Comparison of ENCODE assay signal across 28 mouse cellular contexts in the genomic region with DNA sequence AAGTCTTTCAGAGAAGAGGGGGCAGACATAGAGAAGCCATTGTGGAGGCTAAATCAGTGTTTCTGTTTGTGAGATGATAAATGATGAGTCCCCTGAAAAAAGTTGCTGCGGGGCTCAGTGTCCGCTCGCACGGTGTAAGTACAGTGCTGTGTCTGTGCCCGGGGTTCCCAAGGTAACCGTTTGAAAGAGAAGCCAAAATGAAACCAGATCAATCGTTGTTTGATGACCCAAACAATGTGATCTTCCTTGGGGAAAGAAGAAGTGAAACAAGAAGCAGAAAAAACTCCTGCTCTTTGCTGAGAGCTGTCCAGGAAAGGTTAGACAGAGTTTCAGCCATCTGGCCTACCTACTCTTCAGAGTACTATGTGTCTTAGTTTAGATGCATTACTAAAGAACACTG. TPM values are rescaled to one million over a fixed set of nuclear protein-coding genes. Genes with fewer than 3 reads are reported as not detected.
DNase-seq lines count a peak whose midpoint lies in the region; ATAC-seq and TF ChIP-seq lines count a peak whose summit lies in the region.
"Had no signal": no experiment of that assay in that cellular context is flagged by ENCODE, and none has a peak within 500 bp of the region (broad histone marks: within the 10 kb centered on the region; RNA-seq: fewer than 3 reads in every experiment).

No protein-coding gene starts in this region.

- H3K9ac ChIP-seq in liver, postnatal 0 days (replicated peaks): no peak overlapping the region
- H3K9ac ChIP-seq in liver, embryonic 12.5 days: no peak overlapping the region
- H3K9ac ChIP-seq in CH12.LX (ENCODE audit: insufficient read depth, low read depth): peak overlapping the region; percentile 65
- H3K9ac ChIP-seq: forebrain, embryonic 13.5 days; heart, embryonic 12.5 days; limb, embryonic 12.5 days; midbrain, embryonic 13.5 days; neural tube, embryonic 12.5 days had no signal

- no peak for ATAC-seq in liver, postnatal 0 days
- ATAC-seq in liver, embryonic 12.5 days: no peak
- ATAC-seq in common myeloid progenitor, adult 5-6 weeks (replicated peaks; ENCODE audit: low read depth, poor library complexity, severe bottlenecking): peak; percentile 84
- ATAC-seq: forebrain, embryonic 13.5 days; intestine, postnatal 0 days; midbrain, embryonic 13.5 days had no signal

- peaks cover 13% of the 10 kb centered on the region for H3K79me2 ChIP-seq in CH12.LX (replicated peaks; ENCODE audit: control insufficient read depth, extremely low read depth, insufficient read depth, poor library complexity, severe bottlenecking)

- H3K9me3 ChIP-seq in liver, postnatal 0 days (ENCODE audit: low read length): no peaks in the 10 kb centered on the region
- H3K9me3 ChIP-seq in liver, embryonic 12.5 days (replicated peaks): no peaks in the 10 kb centered on the region
- H3K9me3 ChIP-seq in CH12.LX (replicated peaks; ENCODE audit: low read length): no peaks in the 10 kb centered on the region
- H3K9me3 ChIP-seq: forebrain, embryonic 13.5 days; heart, embryonic 12.5 days; limb, embryonic 12.5 days; megakaryocyte, embryonic 14.5 days; midbrain, embryonic 13.5 days; neural tube, embryonic 12.5 days had no signal

- no peak; the same call in 1 of the 2 replicates for TF ChIP-seq RAD21 in CH12.LX (IDR thresholded peaks at IDR 0.05; ENCODE audit: low read depth, low read length)

- no peak for DNase-seq in liver, postnatal 0 days
- DNase-seq in CH12.LX (ENCODE audit: extremely low read depth): peak; percentile 84
- DNase-seq in splenic B cell, adult 2 months (ENCODE audit: low read depth, low spot score): peak; percentile 82
- no peak for DNase-seq in cerebellum, postnatal 36 days
- no peak for DNase-seq in heart, postnatal 14 days
- DNase-seq: adrenal gland, postnatal 14 days; cerebellum, adult 9-10 months; gastrocnemius, adult 2 months; heart, postnatal 10 days; kidney, postnatal 25 days; lung, adult 2 months; lung, postnatal 14 days; right cerebral cortex, postnatal 4 days had no signal

- TF ChIP-seq POLR2A in CH12.LX (IDR thresholded peaks at IDR 0.05; ENCODE audit: low read depth, low read length): peak; percentile 38; the same call in 1 of the 2 replicates

- no peaks in the 10 kb centered on the region for H3K27me3 ChIP-seq in liver, postnatal 0 days (ENCODE audit: insufficient read depth, low read length)
- no peaks in the 10 kb centered on the region for H3K27me3 ChIP-seq in liver, embryonic 12.5 days (replicated peaks)
- H3K27me3 ChIP-seq in CH12.LX (replicated peaks): no peaks in the 10 kb centered on the region
- H3K27me3 ChIP-seq in splenic B cell, adult 2 months (ENCODE audit: control insufficient read depth, insufficient read depth, low read length, poor library complexity, severe bottlenecking): no peaks in the 10 kb centered on the region
- H3K27me3 ChIP-seq: forebrain, embryonic 13.5 days; heart, embryonic 12.5 days; megakaryocyte, embryonic 14.5 days; midbrain, embryonic 13.5 days; neural tube, embryonic 12.5 days had no signal

- intact Hi-C loops in heart, postnatal 14 days (cut with DNase I): no loop called here

- H3K4me2 ChIP-seq in liver, postnatal 0 days (ENCODE audit: low read depth, low read length): no peak overlapping the region; the same call in 1 of the 2 replicates
- H3K4me2 ChIP-seq in liver, embryonic 12.5 days: no peak overlapping the region
- peak overlapping the region; percentile 86 for H3K4me2 ChIP-seq in CH12.LX (ENCODE audit: insufficient read depth, low read depth, poor library complexity, severe bottlenecking)
- H3K4me2 ChIP-seq: forebrain, embryonic 13.5 days; heart, embryonic 12.5 days; limb, embryonic 12.5 days; liver, embryonic 11.5 days; midbrain, embryonic 13.5 days; neural tube, embryonic 12.5 days had no signal

- no peak overlapping the region for H3K4me3 ChIP-seq in liver, postnatal 0 days (ENCODE audit: low read depth, low read length)
- H3K4me3 ChIP-seq in liver, embryonic 12.5 days: no peak overlapping the region
- H3K4me3 ChIP-seq in CH12.LX (replicated peaks in 1 of 3; ENCODE audit: low read depth in 2 of 3, low read length in 2 of 3, poor library complexity in 1 of 3): peak overlapping the region; percentile 26 to 34 (median 31)
- H3K4me3 ChIP-seq: forebrain, embryonic 13.5 days; gastrocnemius, adult 2 months; heart, embryonic 12.5 days; limb, embryonic 12.5 days; megakaryocyte, embryonic 14.5 days; midbrain, embryonic 13.5 days; neural tube, embryonic 12.5 days had no signal

- H3K36me3 ChIP-seq in liver, postnatal 0 days (replicated peaks; ENCODE audit: insufficient read depth, low read length): no peaks in the 10 kb centered on the region
- no peaks in the 10 kb centered on the region for H3K36me3 ChIP-seq in liver, embryonic 12.5 days
- H3K36me3 ChIP-seq in CH12.LX (replicated peaks in 1 of 2; ENCODE audit: control insufficient read depth in 1 of 2, insufficient read depth in 1 of 2, low read length in 1 of 2): no peaks in the 10 kb centered on the region
- H3K36me3 ChIP-seq in splenic B cell, adult 2 months (ENCODE audit: control insufficient read depth, insufficient read depth, low read length, poor library complexity, severe bottlenecking): no peaks in the 10 kb centered on the region
- H3K36me3 ChIP-seq: heart, embryonic 12.5 days; limb, embryonic 12.5 days; midbrain, embryonic 13.5 days; neural tube, embryonic 12.5 days had no signal

- TF ChIP-seq EP300 in liver, postnatal 0 days (IDR thresholded peaks at IDR 0.05; ENCODE audit: low read depth): no peak
- peak; percentile 97 for TF ChIP-seq EP300 in CH12.LX (IDR thresholded peaks at IDR 0.05; ENCODE audit: low read length)

- 61% methylated on average over 7 of the region's 7 CpGs for WGBS in liver, postnatal 0 days (ENCODE audit: insufficient replicate concordance)
- 77% methylated on average over 7 of the region's 7 CpGs for WGBS in liver, embryonic 12.5 days (ENCODE audit: insufficient replicate concordance)

- dilution Hi-C loops in CH12.LX (cut with MboI; ENCODE audit: extremely low pct_ligation_motif_present, extremely low pct_unique_long_range_greater_than_20kb, low sequenced_read_pairs): no loop called here

- in situ Hi-C loops in CH12.LX (cut with MboI; ENCODE audit: low pct_ligation_motif_present, low pct_unique_long_range_greater_than_20kb, low sequenced_read_pairs): no loop called here

- H3K27ac ChIP-seq in liver, postnatal 0 days (ENCODE audit: low read depth): 0 out of 2 replicates have a peak overlapping the region, but pooled peaks have one; percentile 22
- no peak overlapping the region for H3K27ac ChIP-seq in liver, embryonic 12.5 days
- H3K27ac ChIP-seq in CH12.LX (ENCODE audit: insufficient read depth, low read depth): peak overlapping the region; percentile 86
- H3K27ac ChIP-seq: forebrain, embryonic 13.5 days; gastrocnemius, adult 2 months; limb, embryonic 12.5 days; midbrain, embryonic 13.5 days; neural tube, embryonic 12.5 days had no signal

- no peak for TF ChIP-seq CTCF in liver, postnatal 0 days (IDR thresholded peaks at IDR 0.05; ENCODE audit: low read depth)
- no peak for TF ChIP-seq CTCF in CH12.LX (conservative IDR thresholded peaks at IDR 0.05 in 1 of 2, IDR thresholded peaks at IDR 0.05 in 1 of 2; ENCODE audit: low read depth in 2 of 2, low read length in 2 of 2)

- no peaks in the 10 kb centered on the region for H3K4me1 ChIP-seq in liver, postnatal 0 days (ENCODE audit: insufficient read depth)
- peaks cover 4% of the 10 kb centered on the region; the same call in 1 of the 2 replicates for H3K4me1 ChIP-seq in liver, embryonic 12.5 days
- H3K4me1 ChIP-seq in CH12.LX (ENCODE audit: control insufficient read depth in 1 of 2, insufficient read depth in 2 of 2): peaks cover 2 to 19% of the 10 kb centered on the region in 2 experiments; a peak in 2 of 4 replicates
- H3K4me1 ChIP-seq: forebrain, embryonic 13.5 days; heart, embryonic 12.5 days; limb, embryonic 12.5 days; megakaryocyte, embryonic 14.5 days; midbrain, embryonic 13.5 days; neural tube, embryonic 12.5 days had no signal

TF ChIP-seq in CH12.LX, 34 proteins besides CTCF, POLR2A, EP300 and RAD21 (continues in another document):
- TF ChIP-seq TBP (conservative IDR thresholded peaks at IDR 0.05; ENCODE audit: low read depth, low read length) (peak; percentile 70; the same call in 1 of the 2 replicates), JUND (conservative IDR thresholded peaks at IDR 0.05; ENCODE audit: low read depth, low read length) (0 out of 2 replicates have a peak, but pooled peaks have one; percentile 62), USF2 (conservative IDR thresholded peaks at IDR 0.05; ENCODE audit: low read depth, low read length) (no peak), IRF4 (IDR thresholded peaks at IDR 0.05; ENCODE audit: low read depth, low read length) (peak; percentile 97), ZMIZ1 (IDR thresholded peaks at IDR 0.05; ENCODE audit: low read depth, low read length) (peak; percentile 16; the same call in 1 of the 2 replicates), JUN (IDR thresholded peaks at IDR 0.05; ENCODE audit: insufficient read depth, low read depth, low read length) (no peak; the same call in 1 of the 2 replicates), MAFK (IDR thresholded peaks at IDR 0.05; ENCODE audit: insufficient replicate concordance, low read length) (0 out of 2 replicates have a peak, but pooled peaks have one; percentile 40)

RNA-seq across cellular contexts. Expression of a gene that starts 1.5 kb away (rescaled TPM):
- 0.09 and 0.12 TPM in 2 replicates for polyA plus RNA-seq in liver, postnatal 0 days (2015; fragmentation: Nextera tagmentation; extraction: Ambion mirVana)
- 0.20 and 0.25 TPM in 2 replicates for polyA plus RNA-seq in liver, embryonic 12.5 days (2016; fragmentation: Nextera tagmentation; extraction: Ambion mirVana)
- total RNA-seq in CH12.LX (2012; rRNA removed) (56.8 and 65.0 TPM in 2 replicates), CH12.LX (2014; rRNA removed) (119 and 138 TPM in 2 replicates)
- 69.0 and 70.2 TPM in 2 replicates for polyA plus RNA-seq in CH12.LX (2012; ENCODE audit: insufficient read length, low read depth)
- 1.2 TPM in 1 of 2 replicates, not detected in the other for total RNA-seq in common myeloid progenitor, adult 5-6 weeks (2017)
- not detected for total RNA-seq in heart, postnatal 14 days (2021)
- total RNA-seq: gastrocnemius, adult 2 months; heart, postnatal 10 days; layer of hippocampus, adult 8-10 months; left cerebral cortex, postnatal 14 days had no signal
- polyA plus RNA-seq: embryonic facial prominence, embryonic 11.5 days; forebrain, embryonic 13.5 days; frontal cortex, adult 2 months; heart, embryonic 12.5 days; intestine, postnatal 0 days; kidney, embryonic 14.5 days; limb, embryonic 12.5 days; midbrain, embryonic 13.5 days; neural tube, embryonic 12.5 days had no signal

RNA-seq across cellular contexts. Expression of a gene that starts 18.6 kb away (rescaled TPM):
- polyA plus RNA-seq in liver, postnatal 0 days (2015; fragmentation: Nextera tagmentation; extraction: Ambion mirVana): 21.5 and 25.8 TPM in 2 replicates
- 57.4 and 59.2 TPM in 2 replicates for polyA plus RNA-seq in liver, embryonic 12.5 days (2016; fragmentation: Nextera tagmentation; extraction: Ambion mirVana)
- 106 and 155 TPM in 2 replicates for total RNA-seq in CH12.LX (2012; rRNA removed)
- total RNA-seq in CH12.LX (2014; rRNA removed): 239 and 286 TPM in 2 replicates
- 159 and 195 TPM in 2 replicates for polyA plus RNA-seq in CH12.LX (2012; ENCODE audit: insufficient read length, low read depth)
- total RNA-seq in common myeloid progenitor, adult 5-6 weeks (2017): 103 and 106 TPM in 2 replicates
- 10 to 100 TPM; 29.1 to 32.6 TPM for total RNA-seq in heart, postnatal 14 days (2021)

RNA-seq across cellular contexts. Expression of a gene that starts 49.6 kb away (rescaled TPM):
- 19.1 and 19.6 TPM in 2 replicates for polyA plus RNA-seq in liver, postnatal 0 days (2015; fragmentation: Nextera tagmentation; extraction: Ambion mirVana)
- polyA plus RNA-seq in liver, embryonic 12.5 days (2016; fragmentation: Nextera tagmentation; extraction: Ambion mirVana): 22.9 and 23.5 TPM in 2 replicates
- 28.8 and 29.2 TPM in 2 replicates for total RNA-seq in CH12.LX (2012; rRNA removed)
- 60.1 and 73.3 TPM in 2 replicates for total RNA-seq in CH12.LX (2014; rRNA removed)
- polyA plus RNA-seq in CH12.LX (2012; ENCODE audit: insufficient read length, low read depth): 28.0 and 30.8 TPM in 2 replicates
- total RNA-seq in common myeloid progenitor, adult 5-6 weeks (2017): 51.9 and 53.2 TPM in 2 replicates
- total RNA-seq in heart, postnatal 14 days (2021): 10 to 100 TPM; 36.1 to 37.3 TPM

Comparison
In these comparisons a context has a peak if more than half of its experiments do, and no peak if none do; other contexts are left out.
1. DNase-seq: peak in CH12.LX (single experiment) and splenic B cell, adult 2 months (single experiment); none in liver, postnatal 0 days (single experiment), cerebellum, postnatal 36 days (0 of 2) and heart, postnatal 14 days (0 of 2).
2. H3K4me3 ChIP-seq: peak in CH12.LX (3 of 3); none in liver, postnatal 0 days (single experiment) and liver, embryonic 12.5 days (single experiment).
3. RNA of a gene that starts 1.5 kb away (total RNA-seq): 56.8 to 138 TPM in CH12.LX; 1.2 TPM in common myeloid progenitor, adult 5-6 weeks and not detected in heart, postnatal 14 days; every median in the first group is over 10 times any median in the second.